Mouse (Mus musculus): ENCODE measurements at regions not wholly inside any gene's neighbourhood (a gene's known extent, or its start where the extent isn't known, plus 50 kb on each side); places are given as distances from the start of the nearest gene placed in this dataset.

GRCm38 (mm10) chr6:81323690-81324089 is 599.8 kb upstream of the Gcfc2 start:
- H3K4me1 ChIP-seq (replicated peaks; ENCODE audit: low read depth, low read length): no peaks in the 10 kb centered on the region
- peaks cover 5% of the 10 kb centered on the region for H3K9me3 ChIP-seq (ENCODE audit: low read length)
- no peak for TF ChIP-seq CTCF (conservative IDR thresholded peaks at IDR 0.05; ENCODE audit: low read length)
- no peak for TF ChIP-seq POU5F1 (IDR thresholded peaks at IDR 0.05; ENCODE audit: borderline replicate concordance, low read length)
- no peak for TF ChIP-seq NANOG (IDR thresholded peaks at IDR 0.05; ENCODE audit: borderline replicate concordance, low read length)
- no peak overlapping the region for H3K4me3 ChIP-seq (replicated peaks; ENCODE audit: low read length)
- H3K27me3 ChIP-seq (ENCODE audit: insufficient read depth, low read length): no peaks in the 10 kb centered on the region
- no peaks in the 10 kb centered on the region for H3K36me3 ChIP-seq (ENCODE audit: insufficient read depth, low read length)

DNA sequence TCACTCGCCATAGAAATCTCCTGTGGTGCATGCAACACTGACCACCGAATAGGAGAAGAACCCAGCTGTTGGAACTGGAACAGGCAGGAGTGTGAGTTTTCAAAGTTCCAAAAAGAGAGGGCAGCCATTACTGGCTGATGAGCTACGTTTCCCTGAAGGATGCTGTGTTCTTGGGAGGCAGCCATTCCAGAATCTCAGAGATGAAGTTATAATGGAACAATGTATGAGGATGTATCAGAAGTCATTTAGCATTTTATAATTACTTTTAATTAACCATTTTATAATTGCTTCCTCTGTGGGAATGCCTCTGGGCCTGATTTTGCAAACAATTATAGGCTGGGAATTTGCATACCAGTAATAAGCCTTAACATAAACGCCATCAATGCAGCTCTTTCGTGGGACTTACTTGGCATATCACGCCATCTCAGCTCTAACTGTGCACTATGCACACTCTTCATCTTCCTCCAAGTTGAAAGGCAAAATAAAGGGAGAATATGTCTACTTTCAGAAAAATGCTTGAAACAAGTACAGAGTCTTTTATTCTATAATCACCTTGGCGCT is 559.4 kb upstream of the Gcfc2 start:
- H3K27me3 ChIP-seq (ENCODE audit: insufficient read depth, low read length): no peaks in the 10 kb centered on the region
- no peaks in the 10 kb centered on the region for H3K9me3 ChIP-seq (ENCODE audit: low read length)
- H3K36me3 ChIP-seq (ENCODE audit: insufficient read depth, low read length): no peaks in the 10 kb centered on the region
- H3K4me3 ChIP-seq (replicated peaks; ENCODE audit: low read length): no peak overlapping the region
- TF ChIP-seq CTCF (conservative IDR thresholded peaks at IDR 0.05; ENCODE audit: low read length): no peak
- no peaks in the 10 kb centered on the region for H3K4me1 ChIP-seq (replicated peaks; ENCODE audit: low read depth, low read length)

DNA sequence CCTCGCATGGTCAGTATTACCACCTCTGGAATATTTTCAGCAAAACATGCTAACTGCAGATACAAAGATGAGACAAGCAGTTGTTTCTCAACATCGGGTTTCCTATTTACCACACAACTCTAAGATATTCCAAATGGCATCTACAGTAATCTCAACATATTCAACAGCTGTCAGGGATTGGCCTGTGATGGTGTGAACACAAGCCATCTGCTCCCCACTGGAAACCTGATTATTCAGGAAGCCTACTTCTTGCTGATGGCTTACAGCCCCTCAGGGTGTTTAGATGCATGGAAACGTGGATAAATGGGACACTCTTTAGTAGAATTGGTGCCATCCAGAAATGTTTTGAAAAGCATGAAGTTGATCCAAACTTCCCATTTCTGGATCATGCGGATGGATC is 535.0 kb upstream of the Gcfc2 start:
- H3K4me3 ChIP-seq (replicated peaks; ENCODE audit: low read length): no peak overlapping the region
- no peaks in the 10 kb centered on the region for H3K27me3 ChIP-seq (ENCODE audit: insufficient read depth, low read length)
- H3K36me3 ChIP-seq (ENCODE audit: insufficient read depth, low read length): no peaks in the 10 kb centered on the region
- H3K9me3 ChIP-seq (ENCODE audit: low read length): no peaks in the 10 kb centered on the region
- H3K4me1 ChIP-seq (replicated peaks; ENCODE audit: low read depth, low read length): no peaks in the 10 kb centered on the region
- TF ChIP-seq CTCF (conservative IDR thresholded peaks at IDR 0.05; ENCODE audit: low read length) (no peak), POU5F1 (IDR thresholded peaks at IDR 0.05; ENCODE audit: borderline replicate concordance, low read length) (no peak), NANOG (IDR thresholded peaks at IDR 0.05; ENCODE audit: borderline replicate concordance, low read length) (no peak)

DNA sequence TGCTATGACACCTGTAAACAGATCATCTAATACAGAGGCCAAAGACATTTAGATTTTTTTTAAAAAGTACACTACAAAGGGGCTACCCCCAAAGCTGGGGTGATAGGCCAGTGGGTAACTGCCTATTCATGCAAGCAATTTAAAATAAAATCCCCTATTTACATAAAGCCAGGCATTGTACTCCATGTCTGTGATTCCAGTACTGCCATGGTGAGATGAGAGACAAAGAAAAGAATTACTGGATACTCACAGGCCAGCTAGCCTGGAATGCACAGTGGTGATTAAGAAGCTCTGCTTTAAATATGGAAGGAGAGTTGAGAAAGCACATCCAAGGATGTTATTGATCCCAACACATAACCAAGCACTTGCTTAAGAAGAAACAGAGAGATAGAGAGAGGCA is 520.3 kb upstream of the Gcfc2 start:
- Histone ChIP-seq H3K9me3 (ENCODE audit: low read length) (no peaks in the 10 kb centered on the region), H3K27me3 (ENCODE audit: insufficient read depth, low read length) (no peaks in the 10 kb centered on the region)
- TF ChIP-seq CTCF (conservative IDR thresholded peaks at IDR 0.05; ENCODE audit: low read length) (no peak), NANOG (IDR thresholded peaks at IDR 0.05; ENCODE audit: borderline replicate concordance, low read length) (no peak), POU5F1 (IDR thresholded peaks at IDR 0.05; ENCODE audit: borderline replicate concordance, low read length) (no peak)

GRCm38 (mm10) chr6:81413611-81414010 is 509.9 kb upstream of the Gcfc2 start:
- no peaks in the 10 kb centered on the region for H3K9me3 ChIP-seq (ENCODE audit: low read length)
- TF ChIP-seq CTCF (conservative IDR thresholded peaks at IDR 0.05; ENCODE audit: low read length): no peak
- TF ChIP-seq POU5F1 (IDR thresholded peaks at IDR 0.05; ENCODE audit: borderline replicate concordance, low read length): no peak
- no peak for TF ChIP-seq NANOG (IDR thresholded peaks at IDR 0.05; ENCODE audit: borderline replicate concordance, low read length)
- no peaks in the 10 kb centered on the region for H3K27me3 ChIP-seq (ENCODE audit: insufficient read depth, low read length)
- no peak overlapping the region for H3K4me3 ChIP-seq (replicated peaks; ENCODE audit: low read length)
- no peaks in the 10 kb centered on the region for H3K36me3 ChIP-seq (ENCODE audit: insufficient read depth, low read length)
- no peaks in the 10 kb centered on the region for H3K4me1 ChIP-seq (replicated peaks; ENCODE audit: low read depth, low read length)

More for the DNA sequence above, 520.3 kb upstream of the Gcfc2 start:
- Histone ChIP-seq H3K4me3 (replicated peaks; ENCODE audit: low read length) (no peak overlapping the region), H3K36me3 (ENCODE audit: insufficient read depth, low read length) (no peaks in the 10 kb centered on the region), H3K4me1 (replicated peaks; ENCODE audit: low read depth, low read length) (no peaks in the 10 kb centered on the region)

DNA sequence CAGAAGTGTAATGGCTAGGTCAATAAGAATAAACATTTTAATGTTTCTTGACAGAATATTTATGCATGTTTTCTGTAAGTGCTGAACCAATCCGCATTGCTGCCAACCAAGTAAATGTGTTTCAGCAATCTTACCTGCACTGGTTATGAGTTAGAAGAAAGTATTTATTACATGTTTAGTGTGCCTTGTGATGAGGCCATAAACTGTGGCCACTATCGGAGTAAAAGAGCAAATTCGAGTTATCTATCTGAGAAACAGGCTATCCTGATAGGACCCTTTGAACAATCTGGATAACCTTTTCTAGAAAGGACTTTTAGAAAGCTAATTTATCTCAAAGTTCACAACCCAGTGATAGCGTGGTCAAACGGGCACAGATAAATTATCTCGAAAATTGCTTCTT is 488.7 kb upstream of the Gcfc2 start:
- Histone ChIP-seq H3K4me1 (replicated peaks; ENCODE audit: low read depth, low read length) (no peaks in the 10 kb centered on the region), H3K9me3 (ENCODE audit: low read length) (no peaks in the 10 kb centered on the region), H3K27me3 (ENCODE audit: insufficient read depth, low read length) (no peaks in the 10 kb centered on the region), H3K4me3 (replicated peaks; ENCODE audit: low read length) (no peak overlapping the region), H3K36me3 (ENCODE audit: insufficient read depth, low read length) (no peaks in the 10 kb centered on the region)
- TF ChIP-seq CTCF (conservative IDR thresholded peaks at IDR 0.05; ENCODE audit: low read length) (no peak), NANOG (IDR thresholded peaks at IDR 0.05; ENCODE audit: borderline replicate concordance, low read length) (no peak), POU5F1 (IDR thresholded peaks at IDR 0.05; ENCODE audit: borderline replicate concordance, low read length) (no peak)

- TF ChIP-seq NANOG (IDR thresholded peaks at IDR 0.05; ENCODE audit: borderline replicate concordance, low read length): no peak
- no peak for TF ChIP-seq POU5F1 (IDR thresholded peaks at IDR 0.05; ENCODE audit: borderline replicate concordance, low read length)
- TF ChIP-seq CTCF (conservative IDR thresholded peaks at IDR 0.05; ENCODE audit: low read length): no peak
- H3K9me3 ChIP-seq (ENCODE audit: low read length): no peaks in the 10 kb centered on the region
- no peaks in the 10 kb centered on the region for H3K4me1 ChIP-seq (replicated peaks; ENCODE audit: low read depth, low read length)
- no peak overlapping the region for H3K4me3 ChIP-seq (replicated peaks; ENCODE audit: low read length)
- no peaks in the 10 kb centered on the region for H3K27me3 ChIP-seq (ENCODE audit: insufficient read depth, low read length)
- H3K36me3 ChIP-seq (ENCODE audit: insufficient read depth, low read length): no peaks in the 10 kb centered on the region
Observed at GRCm38 (mm10) chr6:81438951-81439722, 484.3 kb upstream of the Gcfc2 start.

DNA sequence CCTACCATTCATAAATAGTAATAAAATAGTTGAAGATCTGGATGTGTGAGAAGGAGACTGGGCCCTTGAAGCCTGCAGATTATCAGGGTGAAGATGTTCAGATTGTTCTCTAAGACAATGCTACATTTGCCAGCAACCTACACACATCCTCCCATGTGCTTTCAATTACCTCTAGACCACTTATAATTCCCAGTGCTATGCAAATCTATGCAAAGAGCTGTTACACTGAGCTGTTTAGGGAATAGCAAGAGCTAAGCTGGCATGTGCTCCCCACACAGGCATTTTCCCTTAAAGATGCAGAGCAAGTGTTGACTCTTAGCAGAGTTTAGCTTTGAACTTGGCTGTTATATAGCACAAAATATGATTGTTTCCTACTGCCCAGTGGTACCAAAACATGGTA is 482.1 kb upstream of the Gcfc2 start:
- no peaks in the 10 kb centered on the region for H3K27me3 ChIP-seq (ENCODE audit: insufficient read depth, low read length)

More for the DNA sequence above, 482.1 kb upstream of the Gcfc2 start:
- H3K36me3 ChIP-seq (ENCODE audit: insufficient read depth, low read length): no peaks in the 10 kb centered on the region
- no peaks in the 10 kb centered on the region for H3K4me1 ChIP-seq (replicated peaks; ENCODE audit: low read depth, low read length)
- TF ChIP-seq POU5F1 (IDR thresholded peaks at IDR 0.05; ENCODE audit: borderline replicate concordance, low read length) (no peak), NANOG (IDR thresholded peaks at IDR 0.05; ENCODE audit: borderline replicate concordance, low read length) (no peak), CTCF (conservative IDR thresholded peaks at IDR 0.05; ENCODE audit: low read length) (no peak)
- H3K4me3 ChIP-seq (replicated peaks; ENCODE audit: low read length): no peak overlapping the region
- peaks cover 4% of the 10 kb centered on the region; the same call in 1 of the 2 replicates for H3K9me3 ChIP-seq (ENCODE audit: low read length)
